Mouse (Mus musculus) forelimb bud, embryonic 11.5 days (tissue): ENCODE results near the gene Fmn2.

Source experiments
- DNase-seq: peaks from one replicate; pipeline ENCODE4 v3.0.0-alpha.2; 2012; ENCODE audit warnings: low read depth, low spot score

Fmn2 gene

GRCm38 (mm10) chr1:174501661-174502030 lies at the start of gene Fmn2:
Gene Fmn2 (plus strand): TSS chr1:174501825.
- DNase-seq = peak; percentile 61

- DNase-seq = no peak
Measured at GRCm38 (mm10) chr1:174455100-174455499, 46.5 kb upstream of the Fmn2 start.

- no peak for DNase-seq
Measured at GRCm38 (mm10) chr1:174465385-174465784, 36.2 kb upstream of the Fmn2 start.

GRCm38 (mm10) chr1:174466240-174466639 lies 35.4 kb upstream of the Fmn2 start:
- DNase-seq = peak; percentile 35

GRCm38 (mm10) chr1:174469736-174470135 lies 31.9 kb upstream of the Fmn2 start:
- DNase-seq = peak; percentile 55

- no peak for DNase-seq
Measured at GRCm38 (mm10) chr1:174482567-174482966, 19.1 kb upstream of the Fmn2 start.

GRCm38 (mm10) chr1:174500064-174500463 lies 1.6 kb upstream of the Fmn2 start:
- DNase-seq = no peak

- no peak for DNase-seq
Measured at GRCm38 (mm10) chr1:174501011-174501410, 614 bp upstream of the Fmn2 start.

GRCm38 (mm10) chr1:174502031-174502845 lies 613 bp downstream of the Fmn2 start:
- peak; percentile 42 for DNase-seq

- no peak for DNase-seq
Measured at GRCm38 (mm10) chr1:174502846-174503745, 1.5 kb downstream of the Fmn2 start.

GRCm38 (mm10) chr1:174508571-174509110 lies 7.0 kb downstream of the Fmn2 start:
- no peak for DNase-seq

- DNase-seq = no peak
Measured at GRCm38 (mm10) chr1:174513419-174513818, 11.8 kb downstream of the Fmn2 start.

- no peak for DNase-seq
Measured at GRCm38 (mm10) chr1:174521976-174522770, 20.5 kb downstream of the Fmn2 start.

- no peak for DNase-seq
Measured at GRCm38 (mm10) chr1:174522809-174523511, 21.3 kb downstream of the Fmn2 start.

- no peak for DNase-seq
Measured at GRCm38 (mm10) chr1:174523512-174523828, 21.8 kb downstream of the Fmn2 start.

GRCm38 (mm10) chr1:174536742-174537453 lies 35.3 kb downstream of the Fmn2 start:
- no peak for DNase-seq

GRCm38 (mm10) chr1:174537491-174537890 lies 35.9 kb downstream of the Fmn2 start:
- no peak for DNase-seq

- no peak for DNase-seq
Measured at GRCm38 (mm10) chr1:174548291-174548690, 46.7 kb downstream of the Fmn2 start.

- peak; percentile 51 for DNase-seq
Measured at GRCm38 (mm10) chr1:174553272-174554007, 51.8 kb downstream of the Fmn2 start.

GRCm38 (mm10) chr1:174555412-174555811 lies 53.8 kb downstream of the Fmn2 start:
- DNase-seq = no peak
